Mouse (Mus musculus): ENCODE results near the gene Serpinb7.
A peak's percentile ranks its signal among the peaks of the same experiment; 100 is the strongest.

Serpinb7 gene

DNA sequence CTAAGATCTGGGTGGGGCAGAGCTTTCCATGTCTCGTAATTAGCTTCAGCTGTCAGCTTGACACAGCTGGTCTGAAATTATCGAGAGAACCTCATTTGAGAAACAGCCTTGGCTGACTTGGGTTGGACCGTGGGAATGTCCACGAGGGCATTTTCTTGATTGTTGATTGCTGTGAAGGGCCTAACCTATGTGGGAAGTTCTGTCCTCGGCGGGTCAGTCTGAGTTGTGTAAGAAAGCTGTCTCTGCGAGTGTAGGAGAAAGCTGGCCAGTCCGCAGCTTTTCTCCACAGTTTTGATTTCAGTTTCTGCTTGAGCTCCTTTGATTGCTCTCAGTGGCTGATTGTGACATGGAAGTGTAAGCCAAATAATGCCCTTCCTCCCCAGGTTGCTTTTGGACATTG is 90.1 kb downstream of the Serpinb7 start:
- no peak for DNase-seq (ENCODE audit: low read depth, low spot score)

DNA sequence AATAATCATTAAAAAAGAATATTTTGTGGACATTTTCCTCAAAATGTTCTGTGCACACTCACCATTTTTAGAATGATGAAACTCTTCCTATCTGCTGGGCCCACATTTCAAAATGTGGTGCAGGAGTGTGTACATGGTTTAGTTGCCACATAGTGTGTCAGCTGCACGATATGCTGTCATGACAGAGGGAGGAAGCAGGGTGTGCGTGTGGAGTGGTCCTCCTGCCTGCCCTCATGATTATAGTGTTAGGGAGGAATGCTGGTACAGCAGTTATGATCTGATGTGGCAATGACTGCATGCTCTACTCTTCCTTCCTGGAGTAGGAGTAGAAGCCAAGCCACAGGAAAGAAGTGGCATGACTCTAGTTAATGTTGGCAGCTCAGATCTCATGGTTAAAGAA is 97.3 kb downstream of the Serpinb7 start:
- peak; percentile 7 for DNase-seq (ENCODE audit: low read depth, low spot score)

GRCm38 (mm10) chr1:107502025-107502424 is 102.6 kb downstream of the Serpinb7 start:
- DNase-seq (ENCODE audit: low read depth, low spot score) = no peak
